Mouse (Mus musculus) spleen, adult 2 months (tissue): ENCODE results near the gene Auts2. TPM values are rescaled to one million over a fixed set of nuclear protein-coding genes. Genes with fewer than 3 reads are reported as not detected.

Source experiments
- DNase-seq, 2 experiments: peaks; one replicate each; pipeline versions ENCODE4 v3.0.0 to v3.0.0-alpha.2; 2012 to 2021; ENCODE audit warnings: low spot score in 2 of 2, low read depth in 1 of 2
- H3K27ac ChIP-seq: fragments of 200-500 bp; 2 replicates; pipeline ENCODE4 v1.5.1; 2012; ENCODE audit warnings: low read length, inconsistent platforms; ENCODE audit not compliant: insufficient read depth
- H3K27me3 ChIP-seq: fragments of 200-500 bp; 2 replicates; pipeline ENCODE4 v1.6.1; 2012; ENCODE audit warnings: mild to moderate bottlenecking, moderate library complexity, low read length, inconsistent platforms; ENCODE audit not compliant: control insufficient read depth, insufficient read depth
- H3K36me3 ChIP-seq: fragments of 200-500 bp; 2 replicates; pipeline ENCODE4 v1.6.1; 2012; ENCODE audit warnings: mild to moderate bottlenecking, low read length, inconsistent platforms; ENCODE audit not compliant: control insufficient read depth, insufficient read depth
- H3K4me1 ChIP-seq: fragments of 200-500 bp; 2 replicates; pipeline ENCODE4 v1.6.1; 2011; ENCODE audit warnings: inconsistent platforms; ENCODE audit not compliant: control insufficient read depth, insufficient read depth, insufficient read length
- H3K4me3 ChIP-seq: fragments of 200-500 bp; 2 replicates; pipeline ENCODE4 v1.5.1; 2011; ENCODE audit warnings: mild to moderate bottlenecking, inconsistent platforms; ENCODE audit not compliant: insufficient read depth, insufficient read length; ENCODE audit errors: extremely low read depth
- CTCF ChIP-seq: fragments of 200-500 bp; IDR thresholded peaks from 2 replicates; pipeline ENCODE4 v1.5.1; 2011; ENCODE audit warnings: mild to moderate bottlenecking, inconsistent platforms; ENCODE audit not compliant: insufficient read depth, insufficient read length, insufficient replicate concordance; ENCODE audit errors: extremely low read depth
- POLR2A ChIP-seq: fragments of 200-500 bp; IDR thresholded peaks from 2 replicates; pipeline ENCODE4 v1.6.1; 2011; ENCODE audit warnings: low read depth, low read length, inconsistent platforms
- WGBS: fragments of 180-500 bp; shearing (Covaris S2); methylation state at CpG from one replicate; pipeline ENCODE4 v1.1.7; 2018; 5-methylcytosine and 5-hydroxymethylcytosine counted together
- polyA plus RNA-seq: library from polyadenylated mRNA; depleted of rRNA; stranded (reverse); fragments of >200 nt; gene quantifications from 2 replicates; pipeline ENCODE4 v1.2.3, GENCODE M21; 2012

Gene Auts2
- polyA plus RNA-seq, 1 experiment: 1.3 TPM

DNA sequence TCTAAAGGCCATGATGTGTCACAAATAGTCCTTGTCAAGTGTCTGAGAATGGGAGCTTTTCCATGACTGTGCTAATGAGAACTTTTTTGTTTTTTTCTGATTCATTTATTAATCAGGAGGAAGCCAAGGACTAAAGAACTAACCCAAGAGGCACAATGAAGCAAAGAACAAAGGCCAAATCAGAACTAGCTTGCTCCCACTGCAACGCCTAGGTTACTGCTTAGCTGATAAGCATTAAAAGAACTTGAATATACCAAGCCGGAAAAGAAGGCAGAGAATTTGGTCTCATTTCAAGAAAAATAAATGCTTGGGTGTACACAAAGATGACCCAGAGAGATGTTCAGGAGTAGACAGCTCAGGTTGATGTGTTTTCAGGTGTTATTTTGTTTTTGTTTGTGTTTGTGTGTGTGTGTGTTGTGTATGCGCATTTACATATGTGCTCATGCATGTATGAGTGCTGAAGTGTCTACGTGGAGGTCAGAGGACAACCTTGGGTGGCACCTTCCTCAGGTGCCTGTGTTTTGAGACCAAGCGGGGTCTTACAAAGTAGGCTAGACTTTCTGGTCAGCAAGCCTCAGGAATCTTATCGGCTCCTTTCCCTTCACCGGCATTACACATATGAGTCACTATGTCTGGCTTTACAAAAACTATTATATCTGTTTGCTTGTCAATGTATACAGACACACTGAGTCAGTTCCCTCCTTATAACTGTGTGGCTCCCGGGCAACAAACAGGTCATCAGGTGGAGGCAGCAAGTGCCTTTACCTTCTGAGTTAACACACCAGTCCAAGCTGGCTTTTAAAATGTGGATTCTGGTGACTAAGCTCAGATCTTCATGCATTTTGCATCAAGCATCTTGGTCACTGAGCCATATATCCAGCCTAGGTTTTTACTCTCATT is 716.5 kb downstream of the Auts2 start:
- no peak for DNase-seq
- Histone ChIP-seq H3K4me3 (no peak overlapping the region), H3K4me1 (no peaks in the 10 kb centered on the region), H3K36me3 (no peaks in the 10 kb centered on the region), H3K27ac (no peak overlapping the region), H3K27me3 (no peaks in the 10 kb centered on the region)
- WGBS: 91% methylated on average over 8 of the region's 8 CpGs
- TF ChIP-seq POLR2A (no peak), CTCF (no peak)

GRCm38 (mm10) chr5:131825421-131825820 is 717.7 kb downstream of the Auts2 start:
- no peak for TF ChIP-seq CTCF
- no peak for DNase-seq
- H3K27ac ChIP-seq: no peak overlapping the region
- H3K27me3 ChIP-seq: no peaks in the 10 kb centered on the region
- WGBS: 77% methylated on average over 3 of the region's 3 CpGs
- H3K4me3 ChIP-seq: no peak overlapping the region
- no peaks in the 10 kb centered on the region for H3K4me1 ChIP-seq
- no peaks in the 10 kb centered on the region for H3K36me3 ChIP-seq

GRCm38 (mm10) chr5:131824197-131824991 is 718.8 kb downstream of the Auts2 start:
- Histone ChIP-seq H3K27me3 (no peaks in the 10 kb centered on the region), H3K36me3 (no peaks in the 10 kb centered on the region), H3K4me3 (no peak overlapping the region), H3K27ac (no peak overlapping the region), H3K4me1 (no peaks in the 10 kb centered on the region)
- TF ChIP-seq CTCF (no peak), POLR2A (no peak)
- 86% methylated on average over 11 of the region's 11 CpGs for WGBS
- DNase-seq: no peak

- WGBS: 70% methylated on average over 4 of the region's 4 CpGs
- H3K36me3 ChIP-seq: no peaks in the 10 kb centered on the region
- TF ChIP-seq CTCF: no peak
- TF ChIP-seq POLR2A: no peak
- H3K4me3 ChIP-seq: no peak overlapping the region
- H3K27ac ChIP-seq: no peak overlapping the region
- H3K4me1 ChIP-seq: no peaks in the 10 kb centered on the region
- no peaks in the 10 kb centered on the region for H3K27me3 ChIP-seq
- DNase-seq: no peak
Measured at GRCm38 (mm10) chr5:131821461-131821860, 721.7 kb downstream of the Auts2 start.

DNA sequence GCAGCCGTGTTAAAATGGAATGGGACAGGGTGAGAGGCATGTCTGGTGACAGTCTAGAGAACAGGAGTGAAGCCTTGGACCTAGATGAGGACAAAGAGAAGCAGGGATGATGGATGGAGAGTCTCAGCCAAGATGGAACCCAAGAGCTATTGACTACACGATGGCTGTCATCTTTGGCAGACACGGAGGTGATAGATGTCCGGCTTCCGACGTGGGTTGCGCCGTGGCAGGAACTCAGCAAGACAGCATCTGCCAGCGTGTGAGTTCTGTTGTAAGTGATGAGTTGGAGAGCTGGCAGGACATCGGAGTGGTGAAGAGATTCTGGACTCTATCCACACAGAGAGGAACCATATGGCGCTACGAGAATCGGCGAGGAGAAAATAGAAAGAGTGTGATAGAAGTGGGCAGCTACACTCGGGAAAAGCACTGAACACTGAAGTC is 723.9 kb downstream of the Auts2 start:
- TF ChIP-seq CTCF: no peak
- no peak for TF ChIP-seq POLR2A
- no peak overlapping the region for H3K27ac ChIP-seq
- no peaks in the 10 kb centered on the region for H3K4me1 ChIP-seq
- no peak overlapping the region for H3K4me3 ChIP-seq
- no peaks in the 10 kb centered on the region for H3K27me3 ChIP-seq
- WGBS: 91% methylated on average over 15 of the region's 15 CpGs
- DNase-seq: no peak
- H3K36me3 ChIP-seq: no peaks in the 10 kb centered on the region

DNA sequence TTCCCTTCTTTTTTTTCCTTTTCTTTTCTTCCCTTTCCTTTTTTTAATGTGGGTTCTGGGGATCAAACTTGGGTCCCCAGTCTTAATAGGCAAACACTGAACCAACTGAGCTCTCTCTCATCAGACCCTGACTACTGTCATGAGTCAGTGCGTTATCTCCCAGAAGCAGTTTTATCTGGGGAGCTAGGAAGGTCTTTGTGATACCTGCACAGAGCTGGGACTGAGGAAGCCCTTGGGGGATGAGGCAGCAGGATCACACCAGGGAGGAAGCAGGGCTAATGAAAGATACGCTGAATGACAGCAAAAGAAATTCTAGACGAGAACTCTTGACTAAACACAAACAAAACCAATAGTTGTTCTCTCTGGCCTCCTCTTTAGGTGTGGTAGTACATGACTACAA is 727.6 kb downstream of the Auts2 start:
- H3K4me3 ChIP-seq: no peak overlapping the region
- no peak overlapping the region for H3K27ac ChIP-seq
- TF ChIP-seq CTCF (no peak), POLR2A (no peak)
- WGBS: 84% methylated on average over 3 of the region's 3 CpGs
- no peaks in the 10 kb centered on the region for H3K36me3 ChIP-seq
- H3K4me1 ChIP-seq: no peaks in the 10 kb centered on the region
- no peak for DNase-seq
- H3K27me3 ChIP-seq: no peaks in the 10 kb centered on the region

- no peak for TF ChIP-seq CTCF
- TF ChIP-seq POLR2A: no peak
- Histone ChIP-seq H3K4me3 (no peak overlapping the region), H3K36me3 (no peaks in the 10 kb centered on the region), H3K27me3 (no peaks in the 10 kb centered on the region), H3K4me1 (no peaks in the 10 kb centered on the region), H3K27ac (no peak overlapping the region)
- no peak for DNase-seq
- WGBS: 64% methylated on average over 9 of the region's 9 CpGs
Measured at GRCm38 (mm10) chr5:131814503-131815003, 728.6 kb downstream of the Auts2 start.
